Comparison of ENCODE assay signal across 10 mouse cellular contexts in the genomic region with DNA sequence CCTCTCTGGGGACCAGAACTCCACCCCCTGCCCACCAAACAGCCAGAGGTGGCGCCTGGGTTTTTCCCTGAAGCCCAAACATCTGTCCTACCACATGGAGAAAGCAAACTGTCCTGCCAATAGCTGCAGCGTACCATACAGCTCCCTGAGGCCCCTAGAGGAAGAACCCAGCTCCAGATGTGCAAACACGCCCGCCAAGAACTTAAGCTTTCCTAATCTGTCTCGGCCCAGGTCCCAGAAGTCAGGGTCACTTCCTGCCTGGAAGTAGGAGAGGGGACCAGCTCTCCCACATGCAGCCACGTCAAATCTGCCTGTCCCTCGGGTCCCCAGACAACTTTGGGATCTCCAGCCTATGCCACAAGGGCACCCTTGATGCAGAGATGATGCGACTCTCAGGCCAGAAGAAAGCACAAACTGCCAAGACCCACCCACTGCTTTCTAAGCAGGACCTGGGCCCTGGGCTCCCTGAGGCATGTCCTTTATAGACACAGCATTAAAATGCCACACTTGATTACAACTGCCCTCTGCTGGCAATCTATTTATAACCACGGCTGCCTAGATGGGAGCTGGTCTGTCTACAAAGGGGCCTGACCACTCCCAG. TPM values are rescaled to one million over a fixed set of nuclear protein-coding genes. Genes with fewer than 3 reads are reported as not detected.
DNase-seq lines count a peak whose midpoint lies in the region; ATAC-seq lines count a peak whose summit lies in the region.
"Had no signal": no experiment of that assay in that cellular context is flagged by ENCODE, and none has a peak within 500 bp of the region (broad histone marks: within the 10 kb centered on the region; RNA-seq: fewer than 3 reads in every experiment).

No protein-coding gene starts in this region.

- H3K4me2 ChIP-seq in heart, embryonic 11.5 days = no peak overlapping the region
- no peak overlapping the region for H3K4me2 ChIP-seq in kidney, embryonic 16.5 days (replicated peaks; ENCODE audit: low read depth, low read length)

- H3K36me3 ChIP-seq in heart, embryonic 11.5 days (ENCODE audit: control insufficient read depth, insufficient read depth, low read length) = no peaks in the 10 kb centered on the region
- no peaks in the 10 kb centered on the region for H3K36me3 ChIP-seq in kidney, embryonic 16.5 days (ENCODE audit: insufficient read depth, low read length)

- H3K9me3 ChIP-seq in heart, embryonic 11.5 days (replicated peaks; ENCODE audit: control insufficient read depth, low read length) = no peaks in the 10 kb centered on the region
- no peaks in the 10 kb centered on the region for H3K9me3 ChIP-seq in kidney, embryonic 16.5 days (ENCODE audit: low read length)

- peaks cover 14% of the 10 kb centered on the region for H3K27me3 ChIP-seq in heart, embryonic 11.5 days (ENCODE audit: control insufficient read depth, insufficient read depth, low read length)
- H3K27me3 ChIP-seq in kidney, embryonic 16.5 days (ENCODE audit: insufficient read depth, low read length) = no peaks in the 10 kb centered on the region

- ATAC-seq in heart, embryonic 11.5 days (replicated peaks; ENCODE audit: insufficient number of reproducible peaks, low FRiP score, low TSS enrichment) = no peak
- no peak; the same call in none of the 2 replicates for ATAC-seq in kidney, embryonic 16.5 days (ENCODE audit: low FRiP score, low TSS enrichment)
- ATAC-seq in megakaryocyte-erythroid progenitor cell, adult 5-6 weeks (replicated peaks; ENCODE audit: low FRiP score, low TSS enrichment, poor library complexity, severe bottlenecking) = peak; percentile 42; the same call in 1 of the 2 replicates
- ATAC-seq in monocyte, adult 5-6 weeks (replicated peaks; ENCODE audit: insufficient number of reproducible peaks, low FRiP score, low TSS enrichment, poor library complexity, severe bottlenecking) = no peak

- no peak overlapping the region for H3K4me3 ChIP-seq in heart, embryonic 11.5 days (ENCODE audit: low read depth, low read length)
- no peak overlapping the region for H3K4me3 ChIP-seq in kidney, embryonic 16.5 days (ENCODE audit: low read length)
- H3K4me3 ChIP-seq: erythroblast, embryonic 14.5 days had no signal

- peak overlapping the region; percentile 84 for H3K27ac ChIP-seq in heart, embryonic 11.5 days (ENCODE audit: low read depth, low read length)
- peak overlapping the region; percentile 81 for H3K27ac ChIP-seq in kidney, embryonic 16.5 days (ENCODE audit: low read length)

- peak; percentile 57 for DNase-seq in adrenal gland, postnatal 10 days
- DNase-seq in adrenal gland, postnatal 25 days = no peak
- peak; percentile 56 for DNase-seq in brain, adult 2 months (ENCODE audit: low read depth, low spot score)
- no peak for DNase-seq in spleen, postnatal 4 days (ENCODE audit: low spot score in 2 of 2)

- WGBS in heart, embryonic 11.5 days (ENCODE audit: insufficient replicate concordance) = 24% methylated on average over 9 of the region's 9 CpGs
- WGBS in kidney, embryonic 16.5 days = 13% methylated on average over 9 of the region's 9 CpGs

- 0 out of 2 replicates have a peak overlapping the region, but pooled peaks have one; percentile 18 for H3K9ac ChIP-seq in heart, embryonic 11.5 days (ENCODE audit: low read depth, low read length)
- H3K9ac ChIP-seq in kidney, embryonic 16.5 days (replicated peaks; ENCODE audit: low read length) = no peak overlapping the region

- H3K4me1 ChIP-seq in heart, embryonic 11.5 days (ENCODE audit: control insufficient read depth, insufficient read depth, low read length) = peaks cover 37% of the 10 kb centered on the region
- peaks cover 37% of the 10 kb centered on the region for H3K4me1 ChIP-seq in kidney, embryonic 16.5 days (ENCODE audit: insufficient read depth, low read length)

RNA-seq across cellular contexts. Expression of a gene that starts 1.5 kb away (rescaled TPM):
- 10 to 100 TPM; 11.2 to 11.8 TPM for total RNA-seq in adrenal gland, postnatal 10 days (2021)
- 3.1 and 3.6 TPM in 2 replicates for total RNA-seq in adrenal gland, postnatal 25 days (2021)
- polyA plus RNA-seq in heart, embryonic 11.5 days (2014; fragmentation: Nextera tagmentation; extraction: Ambion mirVana) = 7.8 and 9.0 TPM in 2 replicates
- 5.3 and 6.2 TPM in 2 replicates for polyA plus RNA-seq in kidney, embryonic 16.5 days (2015; fragmentation: Nextera tagmentation; extraction: Ambion mirVana)
- not detected in 2 replicates for total RNA-seq in megakaryocyte-erythroid progenitor cell, adult 5-6 weeks (2014; fragmentation: Nextera tagmentation)
- not detected in 2 replicates for total RNA-seq in megakaryocyte-erythroid progenitor cell, adult 5-6 weeks (2017)
- 0.39 to 0.86 TPM in 2 of 3 replicates, not detected in the other for total RNA-seq in monocyte, adult 5-6 weeks (2017)
- polyA plus RNA-seq: erythroblast, embryonic 14.5 days had no signal

RNA-seq across cellular contexts. Expression of a gene that starts 18.9 kb away (rescaled TPM):
- not detected for total RNA-seq in adrenal gland, postnatal 10 days (2021)
- total RNA-seq in adrenal gland, postnatal 25 days (2021) = not detected in 2 replicates
- not detected in 2 replicates for polyA plus RNA-seq in heart, embryonic 11.5 days (2014; fragmentation: Nextera tagmentation; extraction: Ambion mirVana)
- polyA plus RNA-seq in kidney, embryonic 16.5 days (2015; fragmentation: Nextera tagmentation; extraction: Ambion mirVana) = not detected in 2 replicates
- not detected in 2 replicates for total RNA-seq in megakaryocyte-erythroid progenitor cell, adult 5-6 weeks (2014; fragmentation: Nextera tagmentation)
- not detected in 2 replicates for total RNA-seq in megakaryocyte-erythroid progenitor cell, adult 5-6 weeks (2017)
- total RNA-seq in monocyte, adult 5-6 weeks (2017) = not detected in 3 replicates
- polyA plus RNA-seq: C2C12; erythroblast, embryonic 14.5 days had no signal

RNA-seq across cellular contexts. Expression of a gene that starts 24.5 kb away (rescaled TPM):
- total RNA-seq in adrenal gland, postnatal 10 days (2021) = 10 to 100 TPM; 30.4 to 31.6 TPM
- 44.9 and 48.7 TPM in 2 replicates for total RNA-seq in adrenal gland, postnatal 25 days (2021)
- 15.9 and 22.6 TPM in 2 replicates for polyA plus RNA-seq in heart, embryonic 11.5 days (2014; fragmentation: Nextera tagmentation; extraction: Ambion mirVana)
- 32.0 and 32.6 TPM in 2 replicates for polyA plus RNA-seq in kidney, embryonic 16.5 days (2015; fragmentation: Nextera tagmentation; extraction: Ambion mirVana)
- total RNA-seq in megakaryocyte-erythroid progenitor cell, adult 5-6 weeks (2014; fragmentation: Nextera tagmentation) = 23.1 and 26.7 TPM in 2 replicates
- total RNA-seq in megakaryocyte-erythroid progenitor cell, adult 5-6 weeks (2017) = 12.6 and 12.9 TPM in 2 replicates
- total RNA-seq in monocyte, adult 5-6 weeks (2017) = 10.5 to 18.2 TPM (median 14.9 TPM) in 3 replicates

RNA-seq across cellular contexts. Expression of a gene that starts 46.2 kb away (rescaled TPM):
- total RNA-seq in adrenal gland, postnatal 10 days (2021) = under 1 TPM in 1 of 2 experiments, not detected in 1; 0.70 TPM
- total RNA-seq in adrenal gland, postnatal 25 days (2021) = 1.1 TPM in 1 of 2 replicates, not detected in the other
- polyA plus RNA-seq in heart, embryonic 11.5 days (2014; fragmentation: Nextera tagmentation; extraction: Ambion mirVana) = 27.4 and 27.5 TPM in 2 replicates
- polyA plus RNA-seq in kidney, embryonic 16.5 days (2015; fragmentation: Nextera tagmentation; extraction: Ambion mirVana) = 1.2 and 1.6 TPM in 2 replicates
- total RNA-seq in megakaryocyte-erythroid progenitor cell, adult 5-6 weeks (2014; fragmentation: Nextera tagmentation) = not detected in 2 replicates
- total RNA-seq in megakaryocyte-erythroid progenitor cell, adult 5-6 weeks (2017) = 0.38 TPM in 1 of 2 replicates, not detected in the other
- total RNA-seq in monocyte, adult 5-6 weeks (2017) = not detected in 3 replicates

RNA-seq across cellular contexts. Expression of a gene that starts 53.0 kb away (rescaled TPM):
- total RNA-seq in adrenal gland, postnatal 10 days (2021) = 100 to 1,000 TPM; 484 to 487 TPM
- 458 and 532 TPM in 2 replicates for total RNA-seq in adrenal gland, postnatal 25 days (2021)
- 285 and 300 TPM in 2 replicates for polyA plus RNA-seq in heart, embryonic 11.5 days (2014; fragmentation: Nextera tagmentation; extraction: Ambion mirVana)
- 295 and 333 TPM in 2 replicates for polyA plus RNA-seq in kidney, embryonic 16.5 days (2015; fragmentation: Nextera tagmentation; extraction: Ambion mirVana)
- total RNA-seq in megakaryocyte-erythroid progenitor cell, adult 5-6 weeks (2014; fragmentation: Nextera tagmentation) = 2,168 and 2,467 TPM in 2 replicates
- total RNA-seq in megakaryocyte-erythroid progenitor cell, adult 5-6 weeks (2017) = 3,890 and 4,556 TPM in 2 replicates
- total RNA-seq in monocyte, adult 5-6 weeks (2017) = 1,335 to 1,418 TPM (median 1,365 TPM) in 3 replicates

Comparison
In these comparisons a context has a peak if more than half of its experiments do, and no peak if none do; other contexts are left out.
1. DNase-seq: peak in adrenal gland, postnatal 10 days (single experiment) and brain, adult 2 months (single experiment); none in adrenal gland, postnatal 25 days (single experiment) and spleen, postnatal 4 days (0 of 2).